Mouse (Mus musculus) left cerebral cortex, adult 8-10 months (tissue): Measurements from ENCODE around the gene Grk6. TPM values are rescaled to one million over a fixed set of nuclear protein-coding genes. Genes with fewer than 3 reads are reported as not detected.
A peak's percentile ranks its signal among the peaks of the same experiment; 100 is the strongest.
"Not testable (repeated sequence)": the region's sequence is repeated elsewhere in the genome, so short reads cannot be mapped to it uniquely, and the experiment has no call there.

Experiments used
- DNase-seq, 2 experiments: peaks; one replicate each; pipeline ENCODE4 v3.0.0; 2022; ENCODE audit warnings: low spot score in 2 of 2
- total RNA-seq, 4 experiments: library from RNA; stranded (reverse); gene quantifications; 2 replicates each; pipeline ENCODE4 v1.2.4; 2022

Gene Grk6
- total RNA-seq, 4 experiments from 2014 or later = 60.0 to 65.3 (median 61.9) TPM

DNA sequence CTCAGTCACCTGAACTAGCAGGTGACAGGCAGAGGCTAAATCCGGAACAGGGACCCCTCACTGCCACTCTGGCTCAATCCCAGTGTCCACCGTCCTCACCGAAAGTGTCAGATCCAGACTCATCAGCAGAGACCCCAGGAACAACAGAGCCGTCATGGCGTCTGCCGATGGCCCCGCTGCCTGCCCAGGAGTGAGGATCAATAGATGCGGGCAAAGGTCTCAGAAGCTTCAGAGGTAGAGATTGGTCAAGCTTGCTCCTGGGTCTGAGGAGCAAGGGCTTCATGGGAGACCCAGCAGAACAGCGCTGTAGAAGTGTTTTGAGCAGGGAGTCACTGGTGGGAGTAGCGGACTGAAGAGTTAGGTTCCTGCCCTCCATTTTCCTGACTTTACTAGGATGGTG lies 18.3 kb upstream of the Grk6 start, which contains the start of gene F12:
Gene F12, minus strand, starts transcription at position 181 of the 400 bp plus-strand sequence.
- DNase-seq = no peak

DNA sequence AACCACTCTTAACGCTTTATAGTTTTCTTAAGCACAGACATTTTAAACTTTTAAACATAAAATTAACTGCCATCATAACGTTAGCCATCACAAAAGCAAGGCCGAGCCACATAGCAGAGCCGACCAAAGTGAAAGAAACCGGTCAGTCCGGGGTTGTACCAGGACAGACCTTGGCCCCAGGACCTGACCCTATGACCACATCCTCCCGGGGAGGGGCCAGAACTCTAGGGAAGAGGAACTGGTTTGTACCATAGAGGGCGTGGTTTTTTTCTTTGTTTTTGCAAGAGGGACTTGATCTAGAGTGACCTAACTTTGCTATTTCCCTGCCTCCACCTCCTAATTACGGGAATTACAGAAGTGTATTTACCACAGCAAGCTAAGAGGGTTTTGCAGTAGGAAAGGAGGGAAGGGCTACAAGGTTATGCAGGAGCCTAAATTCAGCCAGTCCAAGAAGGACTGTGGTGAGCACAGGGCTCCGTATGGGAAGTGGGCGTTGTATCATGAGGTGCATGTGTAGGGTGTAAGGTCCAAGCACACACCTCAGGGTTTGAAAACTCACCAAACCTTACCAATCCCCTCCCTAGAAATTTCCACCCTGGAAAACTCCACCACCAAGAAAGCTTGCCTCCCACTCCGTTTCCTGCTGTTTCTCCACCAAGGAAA lies 15.5 kb upstream of the Grk6 start:
- no peak for DNase-seq

GRCm38 (mm10) chr13:55430566-55430965 lies 14.3 kb upstream of the Grk6 start:
- DNase-seq = no peak

DNA sequence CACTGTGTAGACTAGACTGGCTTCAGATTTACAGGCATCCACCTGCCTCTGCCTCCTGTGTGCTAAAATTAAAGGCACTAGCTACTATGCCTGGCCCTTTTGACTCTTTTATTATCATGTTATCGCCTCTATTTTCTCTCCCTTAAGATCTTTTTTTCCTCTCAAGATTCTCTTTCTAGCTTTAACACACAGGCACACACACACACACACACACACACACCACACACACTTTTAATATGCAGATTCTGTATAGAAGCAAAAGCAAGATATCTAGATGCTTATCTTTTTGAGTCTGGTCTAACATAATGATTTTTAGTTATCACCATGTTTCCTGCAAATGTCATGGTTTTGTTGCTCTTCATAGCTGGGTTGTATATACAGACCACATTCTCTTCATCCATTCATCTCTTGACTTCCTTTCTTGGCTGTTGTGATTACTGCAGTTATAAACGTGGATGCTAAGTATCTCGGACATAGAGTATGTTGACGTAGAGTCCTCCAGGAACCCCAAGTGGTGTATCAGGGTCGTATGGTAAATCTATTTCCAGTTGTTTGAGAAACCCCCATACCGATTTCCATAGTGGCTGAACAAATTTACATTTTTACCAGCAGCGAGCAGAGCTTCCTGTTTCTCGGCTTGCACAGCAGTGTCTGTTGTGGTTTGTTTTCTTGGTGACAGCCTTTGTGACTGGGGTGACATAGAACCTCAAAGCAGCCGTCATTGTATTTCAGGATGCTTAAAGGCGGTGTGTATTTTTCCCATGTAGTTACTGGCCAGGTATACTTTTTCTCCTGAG lies 12.8 kb upstream of the Grk6 start:
- no peak for DNase-seq

- DNase-seq = not testable (repeated sequence)
Observed at GRCm38 (mm10) chr13:55437111-55437629, 7.7 kb upstream of the Grk6 start.

- no peak for DNase-seq
Observed at GRCm38 (mm10) chr13:55443799-55444285, 1.0 kb upstream of the Grk6 start.

GRCm38 (mm10) chr13:55444286-55444936 lies 461 bp upstream of the Grk6 start:
- no peak for DNase-seq

DNA sequence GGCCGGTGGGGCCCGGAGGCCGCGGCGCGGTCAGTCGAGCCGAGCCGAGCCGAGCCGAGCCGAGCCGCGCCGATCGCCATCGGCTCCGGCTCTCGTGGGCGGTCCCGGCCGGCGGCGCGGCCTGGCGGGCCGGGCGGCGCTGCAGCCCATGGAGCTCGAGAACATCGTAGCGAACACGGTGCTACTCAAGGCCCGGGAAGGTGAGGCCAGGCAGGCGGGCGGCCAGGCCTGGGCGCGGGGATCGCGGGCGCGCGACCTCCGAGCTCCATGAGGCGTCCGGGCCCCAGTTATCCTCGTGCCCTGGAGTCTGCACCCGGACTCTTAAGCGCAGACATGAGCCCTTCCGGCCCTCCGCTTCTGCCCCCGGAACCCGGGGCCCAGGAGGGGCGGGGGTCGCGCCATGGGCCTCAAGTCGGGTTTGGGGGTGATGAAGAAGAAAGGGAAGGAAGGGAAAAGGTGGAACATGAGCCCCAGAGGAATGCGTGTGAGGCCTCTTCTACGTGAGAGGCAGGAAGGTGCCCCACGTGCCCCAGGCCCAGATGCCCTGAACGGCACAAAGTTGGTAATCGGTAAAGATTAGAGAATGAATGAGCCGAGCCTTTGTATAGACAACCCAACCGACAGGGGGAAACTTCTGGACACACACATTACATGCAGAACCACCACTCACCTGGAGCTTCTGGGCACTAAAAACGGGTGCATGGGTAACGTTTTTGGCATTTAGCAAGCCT lies 654 bp downstream of the Grk6 start:
- DNase-seq = no peak

DNA sequence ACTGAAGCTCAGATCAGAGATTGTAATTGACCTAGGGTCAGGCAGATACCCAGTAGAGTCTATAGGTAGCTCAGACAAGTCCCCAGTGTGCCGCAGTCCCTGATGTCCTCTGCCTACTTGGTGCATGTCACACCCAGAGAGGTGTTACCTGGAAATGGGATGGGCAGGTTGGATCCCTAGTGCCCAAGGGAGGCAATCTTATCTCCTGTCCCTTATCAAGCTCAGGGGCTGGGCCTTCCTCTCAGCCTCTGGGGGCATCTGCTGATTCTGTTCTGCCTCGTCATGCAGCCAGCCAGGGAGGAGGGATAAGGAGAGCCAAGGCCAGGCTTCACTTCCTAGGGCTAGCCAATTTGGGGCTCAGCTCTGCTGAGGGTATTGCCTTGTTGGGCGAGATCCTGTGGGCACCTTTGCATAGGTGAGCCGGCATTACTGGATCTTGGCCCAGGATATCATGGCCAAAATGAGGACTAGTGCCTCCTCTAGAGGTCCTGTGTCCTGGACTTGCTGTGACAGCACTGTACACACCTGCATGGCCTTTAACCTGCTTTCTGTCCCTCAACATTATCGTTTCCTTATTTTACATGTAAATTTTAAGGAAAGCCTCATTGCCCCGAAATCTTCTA lies 1.7 kb downstream of the Grk6 start:
- no peak for DNase-seq

GRCm38 (mm10) chr13:55447543-55447943 lies 2.7 kb downstream of the Grk6 start:
- DNase-seq = no peak

DNA sequence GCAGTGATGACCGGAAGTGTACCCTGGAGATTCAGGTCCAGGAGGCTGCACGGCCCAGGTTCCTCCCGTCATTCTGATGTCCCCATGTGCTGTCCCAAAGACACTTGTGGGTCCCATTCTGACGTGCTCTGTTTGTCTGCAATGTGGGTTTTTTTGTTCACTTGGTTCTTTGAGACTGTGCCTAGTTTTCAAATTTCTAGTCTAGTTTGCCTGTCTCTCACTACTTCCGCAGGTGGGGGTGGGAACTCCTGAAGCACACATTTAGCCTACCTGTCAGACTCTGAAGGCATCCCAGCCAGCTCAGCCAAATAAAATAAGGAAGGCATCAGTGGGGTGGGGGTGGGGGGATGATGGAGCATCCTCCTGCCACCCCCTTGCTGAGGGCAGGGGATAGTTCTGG lies 3.3 kb downstream of the Grk6 start:
- DNase-seq = no peak

DNA sequence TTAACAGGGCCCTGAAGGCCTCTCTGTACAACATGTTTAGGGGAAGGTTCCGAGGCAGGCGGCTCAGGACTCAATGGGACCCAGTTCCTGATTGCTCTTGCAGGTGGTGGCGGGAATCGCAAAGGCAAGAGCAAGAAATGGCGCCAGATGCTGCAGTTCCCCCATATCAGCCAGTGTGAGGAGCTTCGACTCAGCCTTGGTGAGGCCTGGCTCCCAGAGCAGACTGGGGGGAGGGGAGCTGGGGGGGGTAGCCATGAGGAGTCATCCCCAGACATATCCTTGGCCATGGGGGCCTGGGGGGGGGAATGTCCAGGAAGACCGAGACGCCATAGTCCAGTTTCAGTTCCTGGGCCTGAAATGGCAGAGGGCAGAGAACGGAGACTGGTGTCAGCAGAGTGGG lies 4.3 kb downstream of the Grk6 start:
- no peak for DNase-seq

GRCm38 (mm10) chr13:55449679-55450441 lies 5.0 kb downstream of the Grk6 start:
- DNase-seq = no peak

- DNase-seq = peak in 1 of 2 experiments; percentile 57
Observed at GRCm38 (mm10) chr13:55450511-55450980, 5.7 kb downstream of the Grk6 start.

DNA sequence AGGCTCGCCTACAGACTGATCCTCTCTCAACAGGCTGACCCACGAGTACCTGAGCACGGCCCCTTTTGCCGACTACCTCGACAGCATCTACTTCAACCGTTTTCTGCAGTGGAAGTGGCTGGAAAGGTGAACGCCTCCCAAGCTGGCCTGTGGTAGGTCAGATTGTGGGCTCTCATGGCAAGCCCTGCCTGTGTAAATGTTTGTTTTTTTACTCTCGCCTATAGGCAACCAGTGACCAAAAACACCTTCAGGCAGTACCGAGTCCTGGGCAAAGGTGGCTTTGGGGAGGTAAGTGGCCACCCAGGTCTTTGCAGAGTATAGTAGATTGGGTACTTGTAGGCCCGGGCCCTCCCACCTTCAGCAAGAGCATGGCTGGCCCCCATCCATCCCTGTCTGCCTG lies 6.4 kb downstream of the Grk6 start:
- no peak for DNase-seq

- no peak for DNase-seq
Observed at GRCm38 (mm10) chr13:55451785-55452549, 7.1 kb downstream of the Grk6 start.

GRCm38 (mm10) chr13:55462965-55463364 lies 18.1 kb downstream of the Grk6 start:
- DNase-seq = no peak

DNA sequence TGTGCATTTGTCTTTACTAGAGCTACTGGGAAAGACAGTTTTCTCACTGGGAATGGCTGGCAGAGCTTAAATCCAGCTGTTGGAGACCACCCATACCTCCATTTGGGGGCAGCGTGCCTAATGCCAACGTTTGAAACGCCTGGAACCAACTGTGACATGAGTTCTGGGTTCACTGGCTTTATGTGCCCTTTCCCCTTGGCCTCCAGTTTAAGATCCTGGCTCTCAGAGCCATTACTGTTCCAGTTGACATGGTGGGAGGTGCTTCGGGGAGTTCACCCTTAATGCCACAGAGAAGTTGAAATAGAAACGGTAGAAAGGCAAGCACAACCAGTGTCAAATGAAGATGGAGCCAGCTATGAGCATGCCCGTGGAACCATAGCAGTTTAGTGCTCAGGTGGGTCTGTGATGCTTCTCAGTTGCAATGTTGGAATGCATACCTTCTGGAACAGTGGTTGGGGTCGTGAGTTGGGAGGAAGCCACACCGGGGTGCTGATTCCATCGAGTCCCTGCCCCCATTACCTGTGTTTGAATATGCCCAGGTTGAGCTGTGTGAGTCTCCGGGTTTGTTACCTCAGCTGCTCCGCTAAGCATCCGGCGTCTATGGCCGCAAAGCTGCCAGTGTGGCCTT lies 18.6 kb downstream of the Grk6 start:
- no peak for DNase-seq
